In genomic region chr6:33681778-33682640, GRCm38 (mm10) we compare ENCODE assay signal across 8 mouse cellular contexts.
A peak's percentile ranks its signal among the peaks of the same experiment; 100 is the strongest.
DNase-seq lines count a peak whose midpoint lies in the region; ATAC-seq and TF ChIP-seq lines count a peak whose summit lies in the region.

No protein-coding gene starts in this region.

- ATAC-seq in kidney, embryonic 16.5 days (ENCODE audit: low FRiP score, low TSS enrichment): no peak
- ATAC-seq in embryonic facial prominence, embryonic 11.5 days (replicated peaks; ENCODE audit: insufficient number of reproducible peaks, low FRiP score, low TSS enrichment, low read depth): peak; percentile 82
- peak; percentile 40; the same call in 1 of the 2 replicates for ATAC-seq in intestine, embryonic 16.5 days
- peak; percentile 52; the same call in 1 of the 2 replicates for ATAC-seq in lung, embryonic 14.5 days (ENCODE audit: insufficient read depth)

- H3K36me3 ChIP-seq in kidney, embryonic 16.5 days (ENCODE audit: insufficient read depth, low read length): no peaks in the 10 kb centered on the region
- H3K36me3 ChIP-seq in embryonic facial prominence, embryonic 11.5 days (replicated peaks; ENCODE audit: control insufficient read depth, insufficient read depth, low read depth, low read length): no peaks in the 10 kb centered on the region
- H3K36me3 ChIP-seq in intestine, embryonic 16.5 days (ENCODE audit: control insufficient read depth, insufficient read depth, low read length): no peaks in the 10 kb centered on the region
- no peaks in the 10 kb centered on the region for H3K36me3 ChIP-seq in lung, embryonic 14.5 days (ENCODE audit: insufficient read depth)

- peak; percentile 23 for DNase-seq in kidney, adult 9 months
- DNase-seq in adrenal gland, postnatal 10 days: peak; percentile 48
- DNase-seq in embryonic facial prominence, embryonic 11.5 days (ENCODE audit: low spot score): peak; percentile 70
- peak; percentile 76 for DNase-seq in lung, embryonic 14.5 days
- DNase-seq in right cerebral cortex, adult 18-20 months: peak; percentile 39
- no peak for DNase-seq in c-Kit-positive CD71-positive TER-119-positive erythroid progenitor cells, embryonic 14.5 days (ENCODE audit: low spot score)

- H3K27me3 ChIP-seq in kidney, embryonic 16.5 days (ENCODE audit: insufficient read depth, low read length): no peaks in the 10 kb centered on the region
- H3K27me3 ChIP-seq in embryonic facial prominence, embryonic 11.5 days (ENCODE audit: control insufficient read depth, insufficient read depth, low read length): no peaks in the 10 kb centered on the region
- no peaks in the 10 kb centered on the region for H3K27me3 ChIP-seq in intestine, embryonic 16.5 days (replicated peaks; ENCODE audit: control insufficient read depth, insufficient read depth, low read length)
- H3K27me3 ChIP-seq in lung, embryonic 14.5 days (ENCODE audit: insufficient read depth, low read length): no peaks in the 10 kb centered on the region

- WGBS in kidney, embryonic 16.5 days: 53% methylated on average over 10 of the region's 10 CpGs
- WGBS in embryonic facial prominence, embryonic 11.5 days: 45% methylated on average over 10 of the region's 10 CpGs
- WGBS in intestine, embryonic 16.5 days: 50% methylated on average over 10 of the region's 10 CpGs
- 50% methylated on average over 10 of the region's 10 CpGs for WGBS in lung, embryonic 14.5 days

- TF ChIP-seq CTCF in lung, embryonic 14.5 days (IDR thresholded peaks at IDR 0.05; ENCODE audit: low read depth): peak; percentile 73

- H3K9me3 ChIP-seq in kidney, embryonic 16.5 days (ENCODE audit: low read length): no peaks in the 10 kb centered on the region
- H3K9me3 ChIP-seq in embryonic facial prominence, embryonic 11.5 days (replicated peaks; ENCODE audit: control insufficient read depth, low read length): no peaks in the 10 kb centered on the region
- H3K9me3 ChIP-seq in intestine, embryonic 16.5 days (ENCODE audit: control insufficient read depth, low read length): no peaks in the 10 kb centered on the region
- no peaks in the 10 kb centered on the region for H3K9me3 ChIP-seq in lung, embryonic 14.5 days (ENCODE audit: low read depth, low read length)

- H3K4me1 ChIP-seq in kidney, embryonic 16.5 days (ENCODE audit: insufficient read depth, low read length): no peaks in the 10 kb centered on the region
- no peaks in the 10 kb centered on the region for H3K4me1 ChIP-seq in embryonic facial prominence, embryonic 11.5 days (ENCODE audit: control insufficient read depth, insufficient read depth, low read length)
- H3K4me1 ChIP-seq in intestine, embryonic 16.5 days (ENCODE audit: control insufficient read depth, insufficient read depth, low read length): 0 out of 2 replicates have a peak, but pooled peaks cover 2% of the 10 kb centered on the region
- H3K4me1 ChIP-seq in lung, embryonic 14.5 days (ENCODE audit: insufficient read depth): no peaks in the 10 kb centered on the region

- H3K4me2 ChIP-seq in kidney, embryonic 16.5 days (replicated peaks; ENCODE audit: low read depth, low read length): no peak overlapping the region
- no peak overlapping the region for H3K4me2 ChIP-seq in embryonic facial prominence, embryonic 11.5 days (ENCODE audit: low read depth, low read length)
- H3K4me2 ChIP-seq in intestine, embryonic 16.5 days (ENCODE audit: low read depth, low read length): no peak overlapping the region
- no peak overlapping the region for H3K4me2 ChIP-seq in lung, embryonic 14.5 days

- no peak overlapping the region for H3K4me3 ChIP-seq in kidney, embryonic 16.5 days (ENCODE audit: low read length)
- no peak overlapping the region for H3K4me3 ChIP-seq in embryonic facial prominence, embryonic 11.5 days (ENCODE audit: low read depth, low read length)
- no peak overlapping the region for H3K4me3 ChIP-seq in intestine, embryonic 16.5 days (ENCODE audit: low read length)
- no peak overlapping the region for H3K4me3 ChIP-seq in lung, embryonic 14.5 days (ENCODE audit: low read depth, low read length)

- no peak overlapping the region for H3K27ac ChIP-seq in kidney, embryonic 16.5 days (ENCODE audit: low read length)
- H3K27ac ChIP-seq in embryonic facial prominence, embryonic 11.5 days (replicated peaks; ENCODE audit: low read depth, low read length): no peak overlapping the region
- no peak overlapping the region for H3K27ac ChIP-seq in intestine, embryonic 16.5 days (ENCODE audit: low read length)
- no peak overlapping the region for H3K27ac ChIP-seq in lung, embryonic 14.5 days (ENCODE audit: low read depth)

- H3K9ac ChIP-seq in kidney, embryonic 16.5 days (replicated peaks; ENCODE audit: low read length): no peak overlapping the region
- no peak overlapping the region for H3K9ac ChIP-seq in embryonic facial prominence, embryonic 11.5 days (replicated peaks; ENCODE audit: low read length)
- no peak overlapping the region for H3K9ac ChIP-seq in intestine, embryonic 16.5 days (ENCODE audit: low read depth, low read length)
- H3K9ac ChIP-seq in lung, embryonic 14.5 days: no peak overlapping the region
